Mouse (Mus musculus): ENCODE measurements around the gene Cltc. TPM values are rescaled to one million over a fixed set of nuclear protein-coding genes. Genes with fewer than 3 reads are reported as not detected.
A peak's percentile ranks its signal among the peaks of the same experiment; 100 is the strongest.
"Not testable (repeated sequence)": the region's sequence is repeated elsewhere in the genome, so short reads cannot be mapped to it uniquely, and the experiment has no call there.

The Cltc gene
- total RNA-seq (2021), result 100 to 1,000 TPM; 537 to 538 TPM
- long read RNA-seq, experiment 1, full-length matches to known transcripts, result 55 of 122 reads
- long read RNA-seq, experiment 1, partial matches to known transcripts, result 47 of 122 reads
- long read RNA-seq, experiment 1, other reads (novel, unspliced or antisense), result 20 of 122 reads
- long read RNA-seq, experiment 2, full-length matches to known transcripts, result 51 of 111 reads
- long read RNA-seq, experiment 2, partial matches to known transcripts, result 50 of 111 reads
- long read RNA-seq, experiment 2, other reads (novel, unspliced or antisense), result 10 of 111 reads

DNA sequence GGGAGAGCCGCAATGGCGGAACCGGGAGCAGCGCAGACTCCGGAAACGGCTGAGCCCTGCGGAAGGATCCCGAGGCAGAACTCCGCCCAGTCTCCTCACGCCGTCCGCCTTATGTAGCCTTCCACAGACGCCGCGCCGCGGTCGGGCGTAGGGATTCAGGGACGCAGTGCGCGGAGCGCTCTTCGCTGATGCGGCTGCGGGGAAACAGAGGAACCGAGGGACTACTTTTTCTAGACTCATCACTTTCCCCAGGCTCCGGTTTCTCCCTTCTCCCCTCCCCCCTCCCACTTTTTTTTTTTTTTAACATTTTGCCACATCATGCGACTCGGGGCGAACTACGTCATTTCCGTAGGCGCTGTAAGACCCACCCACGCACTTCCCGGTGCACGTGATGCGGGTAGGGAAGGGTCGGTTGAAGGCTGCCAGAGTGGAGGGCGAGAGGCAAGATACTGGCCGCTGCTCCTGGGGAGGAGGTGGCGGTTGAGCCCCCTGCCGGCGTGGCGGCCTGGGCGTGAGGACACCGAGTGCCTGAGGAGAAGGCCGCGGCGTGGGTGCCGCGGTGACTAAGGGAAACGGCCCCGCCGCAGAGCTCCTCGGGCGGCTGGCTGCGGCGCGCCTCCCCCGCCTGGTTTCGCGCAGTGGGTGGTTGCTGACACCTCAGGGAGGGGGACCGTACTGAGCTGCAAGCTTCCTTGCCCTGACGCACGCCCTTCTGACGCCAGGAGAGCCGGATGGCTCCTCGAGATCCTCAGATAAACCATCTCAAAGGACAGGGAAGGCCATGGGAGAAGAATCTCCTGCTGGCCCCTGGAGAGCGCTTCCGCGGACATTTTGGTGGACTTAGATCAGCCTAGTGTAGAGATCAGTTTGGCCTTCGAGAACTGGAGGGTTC is at the start of gene Cltc:
Cltc (minus strand) TSS at position 86 of the 892 bp plus-strand sequence.
- intact Hi-C loops (cut with DNase I), result no loop called here
- peak; percentile 97 to 99 for DNase-seq (ENCODE audit: low spot score in 2 of 2)

DNA sequence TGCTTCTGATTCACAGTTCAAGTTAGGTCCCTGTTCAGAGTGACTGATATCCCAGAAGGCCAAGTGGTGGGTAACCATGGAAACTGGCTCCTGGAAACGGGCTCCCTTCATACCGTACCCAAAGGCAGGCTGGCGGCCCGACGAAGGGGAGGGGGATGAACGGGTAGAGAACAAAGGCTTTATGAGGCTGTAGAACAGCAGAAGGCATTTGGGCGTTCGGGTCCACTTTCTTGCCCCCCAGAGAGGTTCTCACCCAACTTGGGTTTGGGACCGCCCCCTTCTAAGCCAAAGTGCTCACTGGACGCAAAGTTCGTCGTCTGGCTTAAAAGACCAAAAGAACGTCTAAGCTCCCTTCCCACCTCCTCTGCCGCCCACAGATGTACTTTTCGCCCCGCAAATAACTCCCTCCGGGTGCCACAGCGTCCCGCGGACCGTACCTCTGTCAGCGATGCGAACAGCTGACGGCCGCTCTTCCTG is 49.7 kb upstream of the Cltc start:
- DNase-seq (ENCODE audit: low spot score in 2 of 2), result peak; percentile 72 to 77
- intact Hi-C loops (cut with DNase I), result no loop called here

DNA sequence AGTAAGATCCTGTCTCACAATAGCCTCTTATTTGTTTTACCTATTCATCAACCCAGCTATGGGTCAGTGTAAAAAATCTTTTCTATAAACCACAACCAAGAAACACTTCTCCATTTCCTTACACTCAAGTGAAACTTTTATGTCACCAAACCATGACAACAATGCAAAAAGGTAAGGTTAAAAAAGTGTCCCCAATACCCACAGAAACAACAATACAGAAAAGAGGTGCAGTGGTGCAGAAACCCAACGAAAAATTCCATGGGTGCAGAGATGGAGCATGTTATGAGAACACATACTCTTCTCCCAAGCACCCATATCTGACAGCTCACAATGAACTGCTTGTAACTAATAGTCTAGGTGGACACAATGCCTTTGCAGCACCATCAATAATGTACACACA is 36.8 kb upstream of the Cltc start:
- no peak for DNase-seq (ENCODE audit: low spot score in 2 of 2)
- intact Hi-C loops (cut with DNase I), result no loop called here

DNA sequence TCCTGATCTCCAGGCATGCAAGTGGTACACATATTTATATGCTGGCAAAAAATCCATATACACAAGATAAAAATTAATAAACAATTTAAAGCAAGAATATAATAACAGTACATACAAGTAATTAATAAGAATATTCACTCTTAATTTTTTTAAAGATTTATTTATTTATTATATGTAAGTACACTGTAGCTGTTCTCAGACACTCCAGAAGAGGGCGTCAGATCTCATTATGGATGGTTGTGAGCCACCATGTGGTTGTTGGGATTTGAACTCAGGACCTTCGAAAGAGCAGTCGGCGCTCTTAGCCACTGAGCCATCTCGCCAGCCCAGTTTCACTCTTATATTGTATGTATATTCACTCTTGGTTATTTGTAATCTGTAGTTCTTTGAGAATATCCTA is 30.1 kb upstream of the Cltc start:
- DNase-seq (ENCODE audit: low spot score in 2 of 2); intact Hi-C loops (cut with DNase I): not testable (repeated sequence)

DNA sequence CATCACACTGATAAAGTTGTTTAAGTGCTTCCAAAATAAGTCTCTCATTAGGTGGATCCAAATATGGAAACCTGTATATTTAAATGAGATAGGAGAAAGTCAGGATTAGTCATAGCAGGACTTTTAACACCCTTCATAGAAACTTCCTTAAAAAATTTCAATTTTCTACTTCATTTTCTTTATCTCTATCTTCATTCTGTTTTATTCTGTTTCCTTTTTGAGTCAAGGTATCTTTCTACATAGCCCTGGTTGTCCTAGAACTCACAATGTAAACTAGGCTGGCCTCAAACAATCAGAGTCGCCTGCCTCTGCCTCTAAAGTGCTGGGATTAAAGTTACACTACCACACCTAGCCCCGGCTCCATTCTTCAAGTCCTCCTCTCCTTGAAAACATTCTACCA is 28.4 kb upstream of the Cltc start:
- intact Hi-C loops (cut with DNase I), result no loop called here
- no peak for DNase-seq (ENCODE audit: low spot score in 2 of 2)

DNA sequence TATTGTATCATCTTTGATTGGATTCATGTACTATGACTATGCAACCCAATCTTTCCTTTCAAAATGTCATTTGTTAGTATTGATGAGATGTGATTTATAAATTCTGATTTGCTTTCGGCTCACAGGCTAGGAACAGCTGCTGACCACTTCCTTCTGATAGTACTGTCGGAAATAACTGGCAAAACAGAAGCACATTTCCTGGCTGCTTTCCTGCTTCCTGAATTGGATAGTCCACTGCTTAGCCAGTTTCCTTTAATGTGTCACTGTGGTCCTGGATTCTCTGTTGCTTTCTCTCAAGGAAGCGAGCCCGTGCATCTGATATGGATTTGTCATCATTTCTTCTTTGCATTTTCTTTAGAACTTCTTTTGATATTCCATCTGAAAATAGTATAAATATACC is 12.5 kb upstream of the Cltc start:
- intact Hi-C loops (cut with DNase I), result no loop called here
- no peak for DNase-seq (ENCODE audit: low spot score in 2 of 2)

DNA sequence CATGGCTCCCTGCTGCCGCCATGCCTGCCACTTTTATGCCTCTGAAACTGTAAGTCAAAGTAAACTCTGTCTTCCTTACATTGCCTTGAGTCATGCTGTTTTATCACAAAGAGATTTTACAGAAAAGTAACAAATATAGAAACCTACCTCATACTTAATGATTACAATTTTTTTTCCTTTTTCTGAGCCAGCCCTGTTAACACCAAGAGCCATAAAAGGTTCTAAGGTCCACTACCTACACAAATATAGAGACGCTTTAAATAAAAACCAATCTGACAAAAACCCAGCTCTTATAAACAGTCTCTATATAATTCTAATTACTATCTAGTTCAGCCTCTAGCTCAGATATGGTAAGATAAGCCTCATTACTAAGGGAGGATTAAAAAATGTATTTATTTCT is 7.1 kb upstream of the Cltc start:
- DNase-seq (ENCODE audit: low spot score in 2 of 2), result no peak
- intact Hi-C loops (cut with DNase I), result no loop called here

DNA sequence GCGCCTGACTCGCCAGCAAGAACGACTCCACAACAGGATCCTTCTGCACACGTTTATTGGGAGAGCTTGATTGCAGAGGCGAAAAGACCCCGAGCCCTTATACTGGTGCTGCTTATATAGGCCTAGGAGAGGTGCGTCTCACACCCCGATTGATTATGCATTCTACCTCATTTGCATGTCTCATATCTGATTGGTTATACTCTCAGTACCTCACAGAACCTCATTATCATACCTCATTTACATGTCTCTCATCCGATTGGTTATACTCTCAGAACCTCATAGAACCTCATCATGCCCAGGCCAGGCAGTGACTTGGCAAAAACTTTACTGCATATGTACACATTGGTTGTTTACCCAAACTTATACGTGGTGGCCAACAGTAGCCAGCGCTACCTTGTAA is 5.8 kb upstream of the Cltc start:
- intact Hi-C loops (cut with DNase I); DNase-seq (ENCODE audit: low spot score in 2 of 2): not testable (repeated sequence)

DNA sequence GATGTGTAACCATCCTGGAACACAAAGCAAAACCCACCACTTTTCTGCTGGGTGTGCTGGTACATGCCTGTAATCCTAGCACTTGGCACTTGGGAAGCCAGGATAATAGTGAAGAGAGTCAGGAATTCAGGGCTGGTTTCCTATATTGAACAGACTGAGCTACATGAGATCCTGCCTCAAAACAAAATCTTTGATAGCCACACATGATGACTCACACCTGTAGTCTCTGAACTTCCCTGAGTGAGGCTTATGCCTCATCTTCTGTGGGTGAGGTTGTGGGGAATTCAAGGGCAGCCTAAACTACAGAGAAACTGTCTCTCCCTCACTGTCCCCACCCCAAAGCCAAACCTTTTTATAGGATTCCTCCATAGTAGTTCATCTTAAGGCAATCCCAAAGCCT is 3.0 kb upstream of the Cltc start:
- intact Hi-C loops (cut with DNase I), result no loop called here
- DNase-seq (ENCODE audit: low spot score in 2 of 2), result no peak

DNA sequence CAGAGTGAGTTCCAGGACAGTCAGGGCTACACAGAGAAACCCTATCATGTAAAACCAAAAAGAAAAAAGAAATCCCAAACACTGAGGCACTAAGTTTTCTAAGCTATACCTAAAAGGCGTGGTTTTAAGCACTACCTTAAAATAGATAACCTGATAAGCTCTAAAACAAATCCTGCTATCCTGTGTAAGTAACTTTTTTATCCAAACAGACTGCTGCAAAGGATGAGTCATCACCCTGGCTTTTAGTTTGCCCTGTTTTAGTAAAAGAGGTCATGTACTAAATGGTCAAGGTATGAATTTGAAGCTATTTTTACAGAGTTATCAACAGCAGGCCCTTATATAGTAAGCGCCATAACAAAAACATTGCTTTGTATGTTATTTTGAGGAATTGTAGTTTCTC is 2.5 kb upstream of the Cltc start:
- intact Hi-C loops (cut with DNase I), result no loop called here

DNA sequence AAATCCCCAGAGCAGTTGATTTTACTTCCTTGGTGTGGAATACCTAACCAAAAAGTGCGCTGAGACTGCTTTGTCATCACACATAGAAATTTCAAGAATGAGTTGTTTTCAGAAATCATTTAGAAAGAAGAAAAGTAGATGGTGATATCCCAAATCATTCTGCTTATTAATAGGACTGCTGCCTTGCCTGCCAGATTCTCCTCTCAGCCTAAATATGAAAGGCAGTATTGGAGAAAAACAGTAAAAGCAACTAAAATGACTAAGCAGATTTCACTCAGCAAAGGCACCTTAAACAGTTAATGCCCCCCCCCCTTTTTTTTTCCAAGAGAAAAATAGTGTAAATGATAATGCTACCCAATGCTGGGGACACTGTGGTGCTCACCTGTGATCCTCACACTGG is 1.9 kb upstream of the Cltc start:
- intact Hi-C loops (cut with DNase I), result no loop called here
- DNase-seq (ENCODE audit: low spot score in 2 of 2), result no peak

More for the DNA sequence above, 2.5 kb upstream of the Cltc start:
- DNase-seq (ENCODE audit: low spot score in 2 of 2), result no peak

DNA sequence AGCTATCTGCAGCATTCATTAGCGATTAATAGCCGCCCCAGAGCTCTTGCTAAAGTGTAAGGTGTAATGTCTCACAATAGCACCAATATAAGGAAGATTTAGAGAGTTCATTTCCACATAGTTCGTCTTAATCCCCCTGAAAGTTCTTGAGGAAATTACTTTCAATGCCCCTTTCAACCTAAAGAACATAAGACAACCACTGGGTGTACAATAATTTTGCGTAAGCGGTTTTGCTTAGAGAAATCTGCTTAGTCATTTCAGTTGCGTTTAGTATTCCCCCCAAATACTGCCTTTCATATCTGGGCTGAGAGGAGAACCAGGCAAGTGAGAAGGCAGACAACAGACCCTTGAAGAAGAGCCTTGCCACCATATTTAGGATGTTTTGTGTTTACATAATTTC is 1.2 kb upstream of the Cltc start:
- intact Hi-C loops (cut with DNase I), result no loop called here
- DNase-seq (ENCODE audit: low spot score in 2 of 2), result no peak

DNA sequence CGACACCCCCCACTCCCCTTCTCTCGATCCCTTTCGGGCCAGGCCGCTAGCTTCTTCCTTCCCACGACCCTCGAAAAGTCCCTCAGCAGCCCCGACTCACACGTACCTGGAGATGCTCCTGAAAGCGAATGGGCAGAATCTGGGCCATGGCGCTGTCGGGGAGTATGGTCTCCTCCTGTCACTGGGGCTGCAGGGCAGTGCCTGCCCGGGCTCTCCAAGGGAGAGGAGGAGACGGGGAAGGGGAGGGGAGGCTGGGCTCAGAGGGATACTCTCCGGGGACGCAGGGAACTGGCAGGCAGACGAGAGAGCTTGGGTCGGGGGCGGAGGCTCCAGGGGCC is 254 bp downstream of the Cltc start:
- intact Hi-C loops (cut with DNase I), result no loop called here
- DNase-seq (ENCODE audit: low spot score in 2 of 2), result no peak

DNA sequence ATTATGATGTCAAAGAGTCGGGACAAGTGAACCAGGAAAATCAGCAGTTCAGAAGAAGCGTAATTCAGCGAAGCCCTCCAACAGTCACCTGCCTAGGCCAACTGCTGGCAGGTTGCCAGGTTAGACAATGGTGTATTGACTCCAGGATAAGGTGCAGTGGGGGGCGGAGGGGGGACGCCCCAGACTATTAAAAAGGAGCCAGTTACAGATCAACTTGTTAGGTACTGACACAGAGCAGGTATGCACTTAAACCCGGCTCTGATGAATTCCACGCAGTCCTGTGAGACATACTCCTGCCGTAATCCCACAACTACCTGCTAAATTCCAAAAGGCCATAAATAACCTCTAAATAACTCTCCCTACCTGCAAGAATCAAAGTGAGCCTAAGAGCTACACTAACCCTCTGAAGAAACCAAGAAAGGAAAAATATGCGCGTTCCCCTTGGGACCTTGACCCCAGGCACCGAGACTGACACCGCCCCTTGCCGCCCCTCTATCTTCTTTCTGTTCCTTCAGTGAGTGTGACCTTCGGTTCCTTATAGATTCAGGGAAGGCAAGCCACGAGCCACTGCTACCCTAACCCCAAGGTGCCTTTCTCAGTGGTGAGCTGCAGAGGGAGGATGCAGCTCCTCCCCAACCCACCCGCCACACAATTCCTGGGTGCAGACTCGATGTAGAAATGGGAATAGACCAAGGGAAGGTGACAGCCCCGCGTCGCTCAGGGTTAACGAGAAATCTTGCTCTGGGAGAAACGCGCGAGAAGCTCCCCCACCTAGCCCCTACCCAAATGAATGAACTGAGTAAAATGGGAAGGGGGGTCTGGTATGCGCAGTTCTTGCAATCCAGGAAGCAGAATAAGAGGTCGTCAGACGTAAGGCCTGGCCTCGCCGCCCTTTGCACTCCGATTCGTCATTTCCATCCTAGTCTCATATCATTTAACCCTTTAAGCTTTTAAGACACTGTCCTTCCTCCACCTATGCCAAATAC is 916 bp downstream of the Cltc start:
- intact Hi-C loops (cut with DNase I), result no loop called here
- DNase-seq (ENCODE audit: low spot score in 2 of 2), result peak; percentile 40 to 54

DNA sequence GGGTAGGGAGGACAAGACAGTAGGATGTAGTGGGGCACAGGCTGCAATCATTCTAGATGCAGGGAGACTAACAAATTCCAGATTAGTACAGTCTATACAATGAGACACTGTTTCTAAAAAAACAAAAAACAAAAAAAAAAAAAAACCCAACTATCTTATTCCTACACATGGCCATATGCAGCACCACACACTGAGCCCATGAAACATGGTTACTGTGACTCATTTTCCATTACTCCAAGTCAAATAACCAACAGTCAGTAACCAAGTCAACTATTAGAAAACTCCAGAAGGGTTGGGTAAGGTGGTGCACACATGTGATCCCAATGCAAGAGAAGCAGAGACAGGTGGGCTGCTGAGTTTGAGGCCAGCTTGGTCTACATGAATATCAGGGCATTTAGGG is 5.0 kb downstream of the Cltc start:
- no peak for DNase-seq (ENCODE audit: low spot score in 2 of 2)
- intact Hi-C loops (cut with DNase I), result no loop called here

DNA sequence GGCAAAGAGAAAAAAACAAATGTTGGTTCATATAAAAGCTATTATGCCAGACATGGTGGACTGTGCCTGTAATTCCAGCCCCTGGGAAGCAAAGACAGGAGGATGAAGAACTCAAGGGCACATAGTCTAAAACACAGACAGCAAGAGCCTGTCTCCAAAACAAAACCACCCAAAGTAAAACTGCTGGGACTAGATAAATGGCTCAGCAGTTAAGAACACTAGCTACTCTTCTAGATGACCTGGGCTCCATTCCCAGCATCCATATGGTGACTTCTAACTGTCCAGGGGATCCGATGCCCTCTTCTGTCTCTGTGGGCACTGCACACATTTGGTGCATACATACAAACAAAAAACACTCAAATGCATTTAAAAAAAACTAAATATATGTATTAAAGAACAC is 6.4 kb downstream of the Cltc start:
- DNase-seq (ENCODE audit: low spot score in 2 of 2), result no peak
- intact Hi-C loops (cut with DNase I), result no loop called here

DNA sequence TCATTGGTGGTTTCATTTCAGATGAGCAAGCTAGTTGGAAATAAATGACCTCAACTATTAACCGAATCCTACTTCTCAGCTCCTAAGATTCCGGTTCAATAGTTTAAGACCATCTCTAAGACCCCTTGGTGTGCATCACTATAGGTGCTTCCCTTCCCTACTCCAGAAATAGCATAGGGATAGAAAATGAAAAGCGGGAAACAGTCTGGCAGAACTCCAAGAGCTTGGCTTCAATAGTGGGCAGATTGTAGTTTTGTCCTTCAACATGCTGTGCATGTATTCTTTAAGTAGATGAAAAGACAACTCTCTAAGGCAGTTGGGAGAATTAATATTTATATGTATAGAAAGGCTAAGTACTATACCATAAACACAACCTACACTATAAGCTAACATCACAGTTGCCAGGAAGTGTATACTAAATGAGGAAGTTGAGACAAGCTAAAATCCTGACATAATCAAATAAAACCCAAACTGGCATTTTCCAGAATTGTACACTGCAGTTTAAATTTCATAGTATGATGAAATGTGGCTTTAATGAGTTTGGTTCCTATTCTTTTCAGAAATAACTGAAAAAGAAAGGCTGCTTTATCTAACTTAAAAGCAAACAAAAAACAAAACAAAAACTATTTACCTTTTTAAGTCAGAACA is 7.5 kb downstream of the Cltc start:
- DNase-seq (ENCODE audit: low spot score in 2 of 2), result no peak
- intact Hi-C loops (cut with DNase I), result no loop called here

DNA sequence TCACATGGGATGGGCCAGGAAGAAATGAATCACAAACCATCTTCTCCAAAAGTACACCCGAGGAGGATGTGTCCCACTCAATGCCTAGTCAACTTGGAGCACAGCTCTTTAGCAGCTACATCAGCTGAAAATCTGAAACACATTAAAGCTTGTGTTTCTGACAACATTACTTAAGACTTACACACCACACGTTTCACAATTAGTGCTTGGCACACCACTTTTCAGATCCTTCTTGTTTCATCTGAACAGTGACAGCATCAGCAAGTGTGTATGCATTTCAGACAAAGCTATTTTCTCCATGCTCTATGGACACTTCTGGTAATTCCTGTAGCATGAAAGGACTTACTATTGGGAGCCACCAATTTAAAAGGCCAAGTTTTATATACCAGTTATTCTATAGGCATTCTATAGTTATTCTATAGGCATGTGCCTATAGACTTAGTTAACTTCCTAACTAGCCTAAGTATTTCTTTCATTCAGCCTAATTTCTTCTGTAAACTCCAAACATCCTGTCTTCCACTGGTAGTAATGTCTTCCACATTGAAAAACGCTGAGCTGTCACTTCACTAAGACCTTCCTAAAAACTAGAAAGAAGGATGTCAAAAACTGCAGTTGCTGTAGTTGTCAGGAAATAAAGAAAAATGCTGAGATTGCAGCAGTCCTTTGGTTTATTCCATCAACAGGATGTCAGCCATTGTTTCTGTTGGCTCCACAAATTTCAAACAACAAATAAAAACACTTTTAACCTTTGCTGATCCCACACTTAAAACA is 11.5 kb downstream of the Cltc start:
- intact Hi-C loops (cut with DNase I), result no loop called here
- DNase-seq (ENCODE audit: low spot score in 2 of 2), result no peak

DNA sequence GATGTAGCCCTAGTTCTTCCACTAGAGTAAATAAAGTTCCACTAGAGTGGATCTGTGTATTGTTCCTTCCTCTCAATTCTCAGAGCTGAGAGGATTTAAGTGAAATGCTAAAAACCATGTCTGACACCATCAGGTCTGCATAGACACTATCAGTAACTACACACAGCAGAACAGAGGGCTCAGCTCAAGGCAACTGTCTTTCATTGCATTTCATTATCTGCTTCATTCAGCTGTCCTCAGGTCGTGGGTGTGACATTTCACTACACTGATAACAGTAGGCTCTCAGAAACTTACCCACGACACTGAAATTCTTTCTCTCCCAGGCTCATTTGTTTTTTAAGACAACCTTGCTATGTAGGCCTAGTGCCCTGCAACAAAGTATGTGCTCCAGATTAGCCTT is 14.8 kb downstream of the Cltc start:
- intact Hi-C loops (cut with DNase I), result no loop called here
- DNase-seq (ENCODE audit: low spot score in 2 of 2), result no peak

Measured in left cerebral cortex, postnatal 14 days (tissue).